Mouse (Mus musculus): ENCODE measurements around the gene Syap1.
"Not testable (repeated sequence)": the region's sequence is repeated elsewhere in the genome, so short reads cannot be mapped to it uniquely, and the experiment has no call there.

The Syap1 gene

DNA sequence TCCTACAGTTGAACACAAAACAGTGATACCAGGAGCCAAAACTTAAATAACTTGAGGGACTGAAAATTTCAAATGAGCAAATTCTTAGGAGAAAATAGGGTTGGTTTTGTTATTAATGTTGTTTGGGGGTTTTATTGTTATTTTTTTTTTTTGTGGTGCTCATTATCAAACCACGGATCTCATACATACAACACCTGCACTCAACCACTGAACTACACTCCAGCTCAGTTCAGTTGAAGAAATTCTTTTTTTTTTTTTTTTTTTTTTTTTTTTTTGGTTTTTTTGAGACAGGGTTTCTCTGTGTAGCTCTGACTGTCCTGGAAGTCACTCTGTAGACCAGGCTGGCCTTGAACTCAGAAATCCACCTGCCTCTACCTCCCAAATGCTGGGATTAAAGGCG lies 57.9 kb downstream of the Syap1 start:
- not testable (repeated sequence) for DNase-seq (ENCODE audit: low read depth, low spot score)

GRCm38 (mm10) chrX:162829741-162830140 lies 58.5 kb downstream of the Syap1 start:
- no peak for DNase-seq (ENCODE audit: low read depth, low spot score)

GRCm38 (mm10) chrX:162829203-162829708 lies 59.0 kb downstream of the Syap1 start, which contains the start of gene Txlng:
Gene Txlng, minus strand, starts transcription at chrX:162829454.
- DNase-seq (ENCODE audit: low read depth, low spot score) = peak; percentile 96

- no peak for DNase-seq (ENCODE audit: low read depth, low spot score)
Measured at GRCm38 (mm10) chrX:162828783-162829182, 59.5 kb downstream of the Syap1 start.

DNA sequence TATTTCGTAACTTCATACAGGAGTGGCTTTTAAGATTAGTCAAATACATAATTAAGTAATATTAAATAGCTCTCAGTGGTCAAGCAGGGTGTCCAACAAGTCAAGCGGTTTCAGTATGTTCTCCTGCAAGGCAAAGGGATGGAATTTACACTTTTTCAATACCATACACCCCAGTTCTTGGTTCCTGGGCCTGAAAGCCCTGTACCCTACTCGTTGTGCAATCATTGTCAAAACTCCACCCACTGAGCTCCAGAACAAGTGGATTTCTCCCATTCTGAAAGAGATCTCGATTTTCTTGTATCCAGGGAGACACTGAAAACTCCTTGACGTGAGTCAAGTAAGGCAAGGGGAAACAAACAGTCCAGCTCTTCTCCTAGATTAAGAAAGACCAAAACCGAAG lies 60.2 kb downstream of the Syap1 start:
- no peak for DNase-seq (ENCODE audit: low read depth, low spot score)
